Comparison of ENCODE assay signal across 8 mouse cellular contexts in the genomic region with DNA sequence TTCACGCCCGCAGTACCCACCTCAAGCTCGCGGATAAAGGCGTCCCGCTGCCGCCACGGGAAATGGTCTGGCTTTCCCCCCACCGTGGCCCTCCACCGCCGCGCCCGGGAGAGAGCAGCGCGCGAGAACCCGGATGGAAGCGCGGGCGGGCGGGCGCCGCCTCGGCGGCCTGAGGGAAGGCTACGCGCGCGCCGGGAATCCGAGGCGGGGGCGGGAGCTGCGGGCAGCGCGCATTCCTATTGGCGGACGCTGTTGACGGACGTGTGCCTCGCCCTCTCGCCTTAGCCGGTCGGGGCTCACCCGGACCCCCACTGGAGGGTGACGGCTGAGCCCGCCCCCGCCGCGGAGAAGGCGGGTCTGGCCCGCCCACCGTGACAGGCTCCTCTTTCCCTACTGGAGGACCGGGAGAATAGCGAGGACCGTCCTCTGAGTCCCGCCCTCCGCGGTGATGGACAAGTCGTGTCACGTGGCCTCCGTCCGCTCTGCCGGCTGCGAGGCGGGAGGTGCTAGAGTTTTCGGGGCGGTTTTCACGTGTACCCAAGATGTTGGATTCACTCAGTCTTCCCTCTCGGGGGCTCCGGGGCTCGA. TPM values are rescaled to one million over a fixed set of nuclear protein-coding genes. Genes with fewer than 3 reads are reported as not detected.
A peak's percentile ranks its signal among the peaks of the same experiment; 100 is the strongest.
DNase-seq lines count a peak whose midpoint lies in the region; ATAC-seq and TF ChIP-seq lines count a peak whose summit lies in the region.

No protein-coding gene starts in this region.

- H3K4me1 ChIP-seq in E14TG2a.4 (replicated peaks; ENCODE audit: low read depth, low read length) = peaks cover 44% of the 10 kb centered on the region
- peaks cover 18% of the 10 kb centered on the region for H3K4me1 ChIP-seq in forebrain, embryonic 12.5 days
- peaks cover 24% of the 10 kb centered on the region for H3K4me1 ChIP-seq in heart, postnatal 0 days (ENCODE audit: control insufficient read depth, insufficient read depth)
- peaks cover 13% of the 10 kb centered on the region for H3K4me1 ChIP-seq in liver, embryonic 16.5 days (ENCODE audit: control insufficient read depth, low read depth, low read length)
- peaks cover 32% of the 10 kb centered on the region for H3K4me1 ChIP-seq in neural tube, embryonic 13.5 days (replicated peaks)
- H3K4me1 ChIP-seq in testis, adult 2 months (ENCODE audit: control insufficient read depth, insufficient read depth, low read length) = no peaks in the 10 kb centered on the region; the same call in 1 of the 2 replicates

- peaks cover 7% of the 10 kb centered on the region; the same call in 1 of the 2 replicates for H3K36me3 ChIP-seq in E14TG2a.4 (ENCODE audit: insufficient read depth, low read length)
- H3K36me3 ChIP-seq in forebrain, embryonic 12.5 days (replicated peaks) = no peaks in the 10 kb centered on the region
- H3K36me3 ChIP-seq in heart, postnatal 0 days (replicated peaks; ENCODE audit: control insufficient read depth, insufficient read depth, low read length) = no peaks in the 10 kb centered on the region
- no peaks in the 10 kb centered on the region for H3K36me3 ChIP-seq in liver, embryonic 16.5 days (ENCODE audit: control insufficient read depth, insufficient read depth)
- no peaks in the 10 kb centered on the region for H3K36me3 ChIP-seq in neural tube, embryonic 13.5 days
- no peaks in the 10 kb centered on the region for H3K36me3 ChIP-seq in testis, adult 2 months (ENCODE audit: control insufficient read depth, insufficient read depth, low read length)

- H3K4me2 ChIP-seq in forebrain, embryonic 12.5 days = peak overlapping the region; percentile 54
- peak overlapping the region; percentile 64 for H3K4me2 ChIP-seq in heart, postnatal 0 days (ENCODE audit: low read depth, low read length)
- peak overlapping the region; percentile 76 for H3K4me2 ChIP-seq in liver, embryonic 16.5 days (ENCODE audit: low read depth, low read length)
- H3K4me2 ChIP-seq in neural tube, embryonic 13.5 days = peak overlapping the region; percentile 53

- 0 out of 2 replicates have a peak, but pooled peaks cover 5% of the 10 kb centered on the region for H3K27me3 ChIP-seq in E14TG2a.4 (ENCODE audit: insufficient read depth, low read length)
- no peaks in the 10 kb centered on the region for H3K27me3 ChIP-seq in forebrain, embryonic 12.5 days
- H3K27me3 ChIP-seq in heart, postnatal 0 days (ENCODE audit: control insufficient read depth, insufficient read depth, low read length) = no peaks in the 10 kb centered on the region
- no peaks in the 10 kb centered on the region for H3K27me3 ChIP-seq in liver, embryonic 16.5 days (ENCODE audit: control insufficient read depth, insufficient read depth, low read depth, low read length)
- no peaks in the 10 kb centered on the region for H3K27me3 ChIP-seq in neural tube, embryonic 13.5 days
- H3K27me3 ChIP-seq in testis, adult 2 months (ENCODE audit: control insufficient read depth, insufficient read depth, low read length) = no peaks in the 10 kb centered on the region

- peak; percentile 20; the same call in 1 of the 2 replicates for TF ChIP-seq EP300 in heart, postnatal 0 days (IDR thresholded peaks at IDR 0.05; ENCODE audit: low read depth)

- peak; percentile 92 for TF ChIP-seq POLR2A in testis, adult 2 months (IDR thresholded peaks at IDR 0.05; ENCODE audit: control insufficient read depth, low read depth, low read length)

- under 1% methylated on average over 68 of the region's 72 CpGs for WGBS in forebrain, embryonic 12.5 days
- WGBS in heart, postnatal 0 days = under 1% methylated on average over 63 of the region's 72 CpGs
- under 1% methylated on average over 67 of the region's 72 CpGs for WGBS in liver, embryonic 16.5 days (ENCODE audit: insufficient replicate concordance)
- under 1% methylated on average over 70 of the region's 72 CpGs for WGBS in neural tube, embryonic 13.5 days

- ATAC-seq in forebrain, embryonic 12.5 days (ENCODE audit: low FRiP score) = peak; percentile 99
- ATAC-seq in heart, postnatal 0 days (ENCODE audit: insufficient read depth, low read depth) = peak; percentile 92
- ATAC-seq in liver, embryonic 16.5 days (ENCODE audit: low read depth) = peak; percentile 94
- peak; percentile 98 for ATAC-seq in neural tube, embryonic 13.5 days (ENCODE audit: low read depth)

- H3K9ac ChIP-seq in forebrain, embryonic 12.5 days = peak overlapping the region; percentile 96
- peak overlapping the region; percentile 99 for H3K9ac ChIP-seq in heart, postnatal 0 days (replicated peaks; ENCODE audit: low read depth, low read length)
- H3K9ac ChIP-seq in liver, embryonic 16.5 days (ENCODE audit: low read depth, low read length) = peak overlapping the region; percentile 98
- H3K9ac ChIP-seq in neural tube, embryonic 13.5 days = peak overlapping the region; percentile 99

- no peak for TF ChIP-seq CTCF in E14TG2a.4 (conservative IDR thresholded peaks at IDR 0.05; ENCODE audit: low read length)
- no peak for TF ChIP-seq CTCF in heart, postnatal 0 days (IDR thresholded peaks at IDR 0.05; ENCODE audit: low read depth)
- no peak for TF ChIP-seq CTCF in testis, adult 2 months (IDR thresholded peaks at IDR 0.05; ENCODE audit: control insufficient read depth, insufficient read depth, insufficient replicate concordance, low read depth, low read length)

- H3K27ac ChIP-seq in forebrain, embryonic 12.5 days = peak overlapping the region; percentile 99
- peak overlapping the region; percentile 100 for H3K27ac ChIP-seq in heart, postnatal 0 days (ENCODE audit: low read depth)
- H3K27ac ChIP-seq in liver, embryonic 16.5 days (ENCODE audit: low read length) = peak overlapping the region; percentile 99
- H3K27ac ChIP-seq in neural tube, embryonic 13.5 days (replicated peaks) = peak overlapping the region; percentile 100
- peak overlapping the region; percentile 100 for H3K27ac ChIP-seq in testis, adult 2 months (ENCODE audit: control insufficient read depth, insufficient read depth, low read depth, low read length)

- H3K4me3 ChIP-seq in E14TG2a.4 (replicated peaks; ENCODE audit: low read length) = peak overlapping the region; percentile 91
- H3K4me3 ChIP-seq in forebrain, embryonic 12.5 days (replicated peaks) = peak overlapping the region; percentile 91
- H3K4me3 ChIP-seq in heart, postnatal 0 days (ENCODE audit: low read depth, low read length) = peak overlapping the region; percentile 98
- peak overlapping the region; percentile 77 for H3K4me3 ChIP-seq in liver, embryonic 16.5 days (ENCODE audit: low read depth, low read length)
- H3K4me3 ChIP-seq in neural tube, embryonic 13.5 days = peak overlapping the region; percentile 96
- peak overlapping the region; percentile 100 for H3K4me3 ChIP-seq in testis, adult 2 months (ENCODE audit: control insufficient read depth, low read depth, low read length)

- peak; percentile 97 for DNase-seq in c-Kit-positive CD71-positive TER-119-positive erythroid progenitor cells, embryonic 14.5 days (ENCODE audit: low spot score)
- peak; percentile 99 for DNase-seq in heart, postnatal 0 days (ENCODE audit: low spot score)
- DNase-seq in kidney, postnatal 4 days = peak; percentile 98 to 99

- no peaks in the 10 kb centered on the region for H3K9me3 ChIP-seq in E14TG2a.4 (ENCODE audit: low read length)
- no peaks in the 10 kb centered on the region for H3K9me3 ChIP-seq in forebrain, embryonic 12.5 days
- H3K9me3 ChIP-seq in heart, postnatal 0 days (replicated peaks; ENCODE audit: control insufficient read depth, low read length) = no peaks in the 10 kb centered on the region
- no peaks in the 10 kb centered on the region for H3K9me3 ChIP-seq in liver, embryonic 16.5 days (replicated peaks; ENCODE audit: control insufficient read depth, low read length)
- no peaks in the 10 kb centered on the region for H3K9me3 ChIP-seq in neural tube, embryonic 13.5 days

RNA-seq across cellular contexts. Expression of a gene that starts 33.1 kb away (rescaled TPM):
- polyA plus RNA-seq in forebrain, embryonic 12.5 days (2016; fragmentation: Nextera tagmentation; extraction: Ambion mirVana) = 2.9 TPM in 2 replicates
- total RNA-seq in heart, postnatal 0 days (2014; rRNA removed; ENCODE audit: low replicate concordance) = not detected in 2 replicates
- 0.20 and 0.21 TPM in 2 replicates for polyA plus RNA-seq in heart, postnatal 0 days (2015; fragmentation: Nextera tagmentation; extraction: Ambion mirVana)
- 0.22 and 0.28 TPM in 2 replicates for polyA plus RNA-seq in liver, embryonic 16.5 days (2015; fragmentation: Nextera tagmentation; extraction: Ambion mirVana)
- 4.0 and 4.8 TPM in 2 replicates for polyA plus RNA-seq in neural tube, embryonic 13.5 days (2015; fragmentation: Nextera tagmentation; extraction: Ambion mirVana)
- 0.15 TPM in 1 of 2 replicates, not detected in the other for polyA plus RNA-seq in testis, adult 2 months (2012; rRNA removed)

RNA-seq across cellular contexts. Expression of a gene that starts 33.2 kb away (rescaled TPM):
- polyA plus RNA-seq in forebrain, embryonic 12.5 days (2016; fragmentation: Nextera tagmentation; extraction: Ambion mirVana) = 5.7 and 7.0 TPM in 2 replicates
- 3.8 and 4.3 TPM in 2 replicates for total RNA-seq in heart, postnatal 0 days (2014; rRNA removed; ENCODE audit: low replicate concordance)
- 0.93 and 1.0 TPM in 2 replicates for polyA plus RNA-seq in heart, postnatal 0 days (2015; fragmentation: Nextera tagmentation; extraction: Ambion mirVana)
- polyA plus RNA-seq in liver, embryonic 16.5 days (2015; fragmentation: Nextera tagmentation; extraction: Ambion mirVana) = 0.90 and 1.1 TPM in 2 replicates
- 4.8 and 5.4 TPM in 2 replicates for polyA plus RNA-seq in neural tube, embryonic 13.5 days (2015; fragmentation: Nextera tagmentation; extraction: Ambion mirVana)
- 11.5 and 12.1 TPM in 2 replicates for polyA plus RNA-seq in testis, adult 2 months (2012; rRNA removed)

Comparison
In these comparisons a context has a peak if more than half of its experiments do, and no peak if none do; other contexts are left out.
1. Peak in every context shown above with its lines: DNase-seq, ATAC-seq, H3K4me3 ChIP-seq and H3K27ac ChIP-seq.